Mouse (Mus musculus): Measurements from ENCODE around the gene Nptxr.

Nptxr gene

GRCm38 (mm10) chr15:79752742-79753419 is 51.7 kb downstream of the Nptxr start:
- peak; percentile 78 for DNase-seq (ENCODE audit: low spot score)

GRCm38 (mm10) chr15:79751772-79752171 is 52.8 kb downstream of the Nptxr start:
- DNase-seq (ENCODE audit: low spot score) = no peak

DNA sequence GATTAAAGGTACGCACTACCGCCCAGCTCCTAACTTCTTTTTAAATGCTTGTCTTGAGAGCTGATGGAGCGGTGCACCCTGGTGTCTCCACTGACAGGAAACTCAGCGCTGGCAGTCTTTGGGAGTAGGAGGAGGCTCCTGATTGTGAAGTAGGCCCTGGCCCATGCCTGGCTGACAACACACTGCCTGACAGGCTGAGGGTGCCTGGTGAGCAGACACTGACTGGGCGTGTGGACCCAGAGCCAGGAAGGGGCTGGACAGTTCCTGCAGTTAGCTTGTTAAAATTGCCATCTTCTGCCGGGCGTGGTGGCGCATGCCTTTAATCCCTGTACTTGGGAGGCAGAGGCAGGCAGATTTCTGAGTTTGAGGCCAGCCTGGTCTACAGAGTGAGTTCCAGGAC is 54.3 kb downstream of the Nptxr start:
- DNase-seq (ENCODE audit: low spot score) = no peak

GRCm38 (mm10) chr15:79749162-79749561 is 55.4 kb downstream of the Nptxr start:
- no peak for DNase-seq (ENCODE audit: low spot score)

GRCm38 (mm10) chr15:79747998-79748397 is 56.6 kb downstream of the Nptxr start:
- DNase-seq (ENCODE audit: low spot score) = no peak

DNA sequence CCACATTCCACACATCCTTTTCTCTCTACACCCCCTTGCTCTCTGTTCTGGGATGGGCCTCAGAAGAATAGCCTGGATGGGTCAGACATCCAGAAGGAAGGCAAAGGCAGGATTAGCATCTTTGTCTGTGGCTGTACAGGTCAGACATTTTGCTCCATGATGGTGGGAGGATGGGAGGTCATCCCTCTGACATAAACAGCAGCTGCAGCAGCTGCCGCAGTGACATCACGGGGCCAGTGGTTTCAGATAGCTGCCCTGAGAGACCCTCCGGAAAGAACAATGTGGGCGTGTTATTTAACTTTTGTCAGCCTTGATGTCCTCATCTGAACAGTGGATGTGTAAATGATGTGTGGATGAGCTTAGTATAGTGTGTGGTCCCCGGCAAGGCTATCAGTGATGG is 58.7 kb downstream of the Nptxr start:
- no peak for DNase-seq (ENCODE audit: low spot score)

DNA sequence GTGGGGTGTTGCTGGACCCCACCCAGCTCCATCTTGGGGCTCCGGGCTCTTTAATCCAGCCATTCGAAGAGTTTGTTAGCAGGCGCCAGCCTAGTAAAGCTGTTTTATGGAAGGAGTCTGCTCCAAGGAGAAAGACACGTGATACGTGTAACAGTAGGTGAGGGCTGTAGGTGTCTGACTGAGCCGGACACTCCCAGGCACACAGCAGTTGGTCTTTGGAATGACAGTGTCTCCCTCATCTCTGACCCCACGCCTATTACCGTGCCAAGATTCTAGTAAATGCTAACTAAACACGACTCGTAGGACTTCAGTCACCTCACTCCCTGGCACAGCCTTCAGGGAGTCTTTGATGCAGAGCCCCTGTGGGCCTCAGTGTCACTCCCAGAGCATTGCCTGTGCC is 59.3 kb downstream of the Nptxr start:
- DNase-seq (ENCODE audit: low spot score) = no peak

- DNase-seq (ENCODE audit: low spot score) = no peak
Measured at GRCm38 (mm10) chr15:79744742-79745141, 59.8 kb downstream of the Nptxr start.

- DNase-seq (ENCODE audit: low spot score) = no peak
Measured at GRCm38 (mm10) chr15:79744001-79744400, 60.6 kb downstream of the Nptxr start.

DNA sequence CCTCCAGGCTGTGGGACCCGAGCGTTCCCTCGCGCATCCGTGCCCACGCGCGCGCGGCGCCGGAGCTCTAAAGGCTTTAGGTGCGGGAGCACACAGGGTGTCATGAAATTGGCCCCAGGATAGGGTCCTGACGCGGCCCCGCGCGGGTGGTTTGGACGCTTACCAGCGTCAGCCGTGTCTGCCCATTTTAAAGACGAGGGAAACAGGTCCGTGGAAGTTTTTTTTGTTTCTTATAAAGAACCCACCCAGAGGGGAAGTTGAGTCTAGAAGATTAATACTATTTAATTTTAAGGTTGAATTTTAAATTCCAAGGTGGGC is 61.9 kb downstream of the Nptxr start:
- DNase-seq (ENCODE audit: low spot score) = no peak

DNA sequence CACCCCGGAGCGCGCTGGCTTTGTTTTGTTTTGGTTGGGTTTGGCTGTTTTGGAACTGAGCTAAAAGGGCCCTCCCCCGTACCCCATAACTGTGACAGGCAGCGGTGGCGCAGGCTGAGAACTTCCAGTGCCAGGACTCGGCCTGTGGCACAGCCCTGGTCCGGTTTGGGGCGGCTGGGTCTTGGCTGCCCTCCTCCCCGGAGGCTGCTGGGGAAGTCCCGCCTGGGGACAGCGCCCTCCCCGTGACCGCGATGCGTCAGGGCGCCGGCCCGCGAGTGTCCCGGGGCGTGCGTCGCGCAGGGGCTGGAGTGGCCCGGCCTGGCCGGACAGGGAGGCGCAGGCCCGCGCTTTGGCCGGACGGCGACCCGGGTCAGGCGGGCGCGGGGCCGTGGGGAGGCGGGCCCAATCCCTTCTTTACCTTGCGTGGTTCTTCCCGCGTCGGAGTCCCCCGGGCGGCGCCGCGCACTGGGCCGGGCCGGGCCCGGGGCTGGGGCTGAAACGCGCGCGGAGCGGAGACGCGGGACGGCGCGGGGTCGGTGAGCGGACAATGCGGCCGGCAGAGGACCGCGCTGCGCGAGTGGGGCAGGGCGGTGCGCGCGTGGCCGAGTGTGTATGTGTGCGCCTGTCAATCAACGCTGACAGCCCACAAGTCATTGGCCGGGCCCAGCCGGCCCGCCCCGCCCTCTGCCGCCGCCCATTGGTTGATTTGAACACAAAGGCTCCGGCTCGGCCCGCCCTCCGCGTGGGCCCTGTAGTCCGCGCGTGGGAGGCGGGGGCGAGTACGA is 62.5 kb downstream of the Nptxr start, which contains the start of gene Sun2:
Gene Sun2 (minus strand): TSS at position 616 of the 785 bp plus-strand sequence.
- DNase-seq (ENCODE audit: low spot score) = peak; percentile 88

- peak; percentile 44 for DNase-seq (ENCODE audit: low spot score)
Measured at GRCm38 (mm10) chr15:79741173-79741858, 63.2 kb downstream of the Nptxr start.

DNA sequence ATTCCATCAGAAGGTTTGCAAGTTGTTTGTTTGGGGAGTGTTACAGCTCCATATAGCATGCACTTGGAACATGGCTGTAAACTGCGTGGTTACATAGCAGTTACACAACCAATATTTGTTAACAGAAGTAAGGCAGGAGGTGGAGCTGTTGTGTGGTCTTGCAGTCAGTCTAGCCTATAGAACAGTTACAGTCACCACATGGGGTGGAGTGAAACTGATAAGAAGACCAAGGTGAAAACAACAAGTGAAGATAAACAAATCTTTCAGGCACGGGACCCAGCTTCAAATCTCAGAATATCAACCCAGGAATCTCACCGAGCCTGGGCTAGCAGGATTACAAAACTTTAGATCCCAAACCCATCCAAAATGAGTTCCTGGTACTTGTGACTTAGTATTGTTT is 63.8 kb downstream of the Nptxr start:
- no peak for DNase-seq (ENCODE audit: low spot score)

Measured in urinary bladder, postnatal 25 days (tissue).